Mouse (Mus musculus) heart, embryonic 13.5 days (tissue): ENCODE results near the gene Ccdc191. TPM values are rescaled to one million over a fixed set of nuclear protein-coding genes. Genes with fewer than 3 reads are reported as not detected.

ENCODE experiments used
- ATAC-seq: fragments of 200-750 bp; cut with Nextera tagmentation; 2 replicates; pipeline ENCODE4 v1.8.0; 2017; ENCODE audit warnings: moderate TSS enrichment; ENCODE audit not compliant: insufficient number of reproducible peaks, low FRiP score, low TSS enrichment; ENCODE audit errors: extremely low read depth
- H3K27ac ChIP-seq: fragments of 300-500 bp; sonication (generic); replicated peaks from 2 replicates; pipeline ENCODE4 v1.5.1; 2015; ENCODE audit warnings: moderate library complexity, mild to moderate bottlenecking, inconsistent platforms
- H3K27me3 ChIP-seq: fragments of 300-500 bp; sonication (generic); replicated peaks from 2 replicates; pipeline ENCODE4 v1.6.1; 2015; ENCODE audit warnings: mild to moderate bottlenecking, inconsistent platforms
- H3K36me3 ChIP-seq: fragments of 300-500 bp; sonication (generic); 2 replicates; pipeline ENCODE4 v1.6.1; 2015; ENCODE audit warnings: mild to moderate bottlenecking, inconsistent platforms
- H3K4me1 ChIP-seq: fragments of 300-500 bp; sonication (generic); 2 replicates; pipeline ENCODE4 v1.6.1; 2015; ENCODE audit warnings: inconsistent platforms
- H3K4me2 ChIP-seq: fragments of 300-500 bp; sonication (generic); 2 replicates; pipeline ENCODE4 v1.6.1; 2015; ENCODE audit warnings: inconsistent platforms, mild to moderate bottlenecking, moderate library complexity
- H3K4me3 ChIP-seq: fragments of 300-500 bp; sonication (generic); 2 replicates; pipeline ENCODE4 v1.5.1; 2015; ENCODE audit warnings: moderate library complexity, mild to moderate bottlenecking, inconsistent platforms
- H3K9ac ChIP-seq: fragments of 300-500 bp; sonication (generic); 2 replicates; pipeline ENCODE4 v1.6.1; 2015; ENCODE audit warnings: inconsistent platforms, mild to moderate bottlenecking, moderate library complexity
- H3K9me3 ChIP-seq: fragments of 300-500 bp; sonication (generic); 2 replicates; pipeline ENCODE4 v1.6.1; 2016; ENCODE audit warnings: inconsistent platforms
- WGBS: fragments of 180-500 bp; shearing (Covaris S2); methylation state at CpG from one replicate; pipeline ENCODE4 v1.1.7; 2015; ENCODE audit warnings: mixed read lengths; 5-methylcytosine and 5-hydroxymethylcytosine counted together
- polyA plus RNA-seq: library from polyadenylated mRNA; unstranded; fragments of >200 nt; fragmentation: Nextera tagmentation; extraction: Ambion mirVana; gene quantifications from 2 replicates; pipeline ENCODE4 v1.2.1, GENCODE M21; 2015

The Ccdc191 gene
- polyA plus RNA-seq, 1 experiment from 2014 or later: 7.3 TPM

- 88% methylated on average over 3 of the region's 3 CpGs for WGBS
- no peaks in the 10 kb centered on the region for H3K4me1 ChIP-seq
- H3K9me3 ChIP-seq: no peaks in the 10 kb centered on the region
- no peak overlapping the region for H3K9ac ChIP-seq
- H3K27ac ChIP-seq: no peak overlapping the region
- no peak overlapping the region for H3K4me3 ChIP-seq
- no peak for ATAC-seq
- H3K4me2 ChIP-seq: no peak overlapping the region
- H3K27me3 ChIP-seq: no peaks in the 10 kb centered on the region
- H3K36me3 ChIP-seq: no peaks in the 10 kb centered on the region
These were observed 41.9 kb downstream of the Ccdc191 start for GRCm38 (mm10) chr16:43931502-43931901.

DNA sequence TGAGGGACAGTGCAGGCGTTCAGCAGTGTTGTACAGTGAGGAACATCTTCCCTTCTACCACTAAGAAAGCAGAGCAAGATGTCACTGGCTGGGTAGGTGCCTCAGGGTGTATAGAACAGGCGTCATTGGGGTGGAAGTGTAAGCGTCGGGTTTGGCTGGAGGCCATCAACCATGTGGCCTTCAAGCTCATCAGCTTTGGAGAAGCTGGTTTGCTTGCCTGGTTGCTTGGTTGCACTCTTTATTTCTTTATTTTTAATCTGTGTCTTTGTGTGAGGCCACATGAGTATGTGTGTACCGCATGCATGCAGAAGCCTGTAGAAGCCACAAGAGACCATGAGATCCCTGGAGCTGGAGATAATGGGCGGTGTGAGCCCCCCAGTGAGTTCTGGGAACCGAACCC is 42.7 kb downstream of the Ccdc191 start:
- Histone ChIP-seq H3K4me2 (no peak overlapping the region), H3K36me3 (no peaks in the 10 kb centered on the region), H3K9ac (no peak overlapping the region), H3K4me1 (no peaks in the 10 kb centered on the region), H3K4me3 (no peak overlapping the region), H3K27me3 (no peaks in the 10 kb centered on the region), H3K27ac (no peak overlapping the region), H3K9me3 (no peaks in the 10 kb centered on the region)
- 78% methylated on average over 7 of the region's 7 CpGs for WGBS
- no peak for ATAC-seq

DNA sequence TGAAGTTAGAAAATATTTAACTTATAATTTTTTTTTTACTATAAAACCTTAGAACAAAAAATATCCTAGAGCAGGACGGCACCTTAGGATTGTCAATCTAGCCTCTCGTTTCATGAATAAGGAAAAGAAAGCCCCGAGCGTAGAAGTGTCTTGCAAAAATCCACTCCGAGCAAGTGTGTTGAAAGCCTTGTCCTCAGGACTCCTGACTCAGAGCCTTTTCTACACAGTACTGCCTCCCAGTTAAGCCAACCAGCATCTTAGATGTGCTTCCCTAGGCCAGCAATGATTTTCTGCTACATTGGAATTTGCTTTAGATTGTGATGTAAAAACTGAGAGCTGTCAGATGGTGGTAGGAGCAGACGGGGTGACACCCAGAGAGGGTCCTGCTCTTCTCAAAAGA is 43.4 kb downstream of the Ccdc191 start:
- Histone ChIP-seq H3K9ac (no peak overlapping the region), H3K4me2 (no peak overlapping the region), H3K4me3 (no peak overlapping the region), H3K36me3 (no peaks in the 10 kb centered on the region), H3K4me1 (no peaks in the 10 kb centered on the region), H3K27ac (no peak overlapping the region), H3K27me3 (no peaks in the 10 kb centered on the region), H3K9me3 (no peaks in the 10 kb centered on the region)
- ATAC-seq: no peak
- 70% methylated on average over 6 of the region's 6 CpGs for WGBS

DNA sequence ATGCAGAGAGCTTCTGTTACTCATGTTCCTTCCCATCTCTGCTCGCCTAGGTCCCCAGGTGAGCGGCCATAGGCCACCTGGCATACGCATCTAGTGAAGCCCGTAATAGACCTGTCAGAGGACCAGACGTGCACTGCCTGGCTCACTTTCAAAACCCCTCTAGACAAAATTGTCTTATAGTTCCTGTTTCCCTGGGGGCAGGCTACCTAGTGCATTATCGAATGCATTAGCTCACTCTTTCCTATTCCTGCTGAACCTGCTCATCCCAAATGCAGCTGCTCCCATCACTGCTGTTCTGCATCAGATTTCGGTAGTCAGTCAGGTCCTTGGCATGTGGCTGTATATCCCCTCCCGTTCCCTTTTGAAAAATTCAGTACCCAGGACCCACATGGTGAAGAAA is 45.3 kb downstream of the Ccdc191 start:
- no peak overlapping the region for H3K4me2 ChIP-seq
- 79% methylated on average over 8 of the region's 8 CpGs for WGBS
- no peak overlapping the region for H3K9ac ChIP-seq
- no peaks in the 10 kb centered on the region for H3K9me3 ChIP-seq
- no peak for ATAC-seq
- H3K27me3 ChIP-seq: no peaks in the 10 kb centered on the region
- no peak overlapping the region for H3K27ac ChIP-seq
- no peak overlapping the region for H3K4me3 ChIP-seq
- H3K36me3 ChIP-seq: no peaks in the 10 kb centered on the region
- H3K4me1 ChIP-seq: no peaks in the 10 kb centered on the region

- Histone ChIP-seq H3K9ac (no peak overlapping the region), H3K9me3 (no peaks in the 10 kb centered on the region), H3K4me2 (no peak overlapping the region), H3K4me1 (no peaks in the 10 kb centered on the region), H3K36me3 (no peaks in the 10 kb centered on the region), H3K27me3 (no peaks in the 10 kb centered on the region), H3K27ac (no peak overlapping the region), H3K4me3 (no peak overlapping the region)
- ATAC-seq: no peak
- 56% methylated on average over 3 of the region's 3 CpGs for WGBS
These were observed 45.8 kb downstream of the Ccdc191 start for GRCm38 (mm10) chr16:43935367-43935766.

DNA sequence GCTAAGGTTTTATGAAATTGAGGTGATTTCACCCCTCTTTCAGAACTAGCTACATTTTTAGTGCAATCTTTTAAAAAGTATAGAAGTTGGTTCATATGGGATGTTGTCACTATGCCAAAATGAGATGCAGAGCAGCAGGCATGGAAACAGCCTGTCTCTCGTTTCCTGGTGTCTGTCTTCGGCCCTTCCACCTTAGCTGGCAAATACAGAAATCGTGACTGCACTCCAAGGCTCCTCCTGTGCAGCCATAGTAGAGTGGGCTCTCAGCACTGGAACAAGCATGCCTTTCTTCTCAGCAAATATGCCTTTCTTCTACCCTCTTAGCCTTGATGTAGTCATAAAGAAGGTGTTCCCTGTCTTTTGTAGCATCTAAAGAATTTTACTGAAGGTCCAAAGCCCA is 46.3 kb downstream of the Ccdc191 start:
- no peak for ATAC-seq
- 53% methylated on average over 3 of the region's 3 CpGs for WGBS

DNA sequence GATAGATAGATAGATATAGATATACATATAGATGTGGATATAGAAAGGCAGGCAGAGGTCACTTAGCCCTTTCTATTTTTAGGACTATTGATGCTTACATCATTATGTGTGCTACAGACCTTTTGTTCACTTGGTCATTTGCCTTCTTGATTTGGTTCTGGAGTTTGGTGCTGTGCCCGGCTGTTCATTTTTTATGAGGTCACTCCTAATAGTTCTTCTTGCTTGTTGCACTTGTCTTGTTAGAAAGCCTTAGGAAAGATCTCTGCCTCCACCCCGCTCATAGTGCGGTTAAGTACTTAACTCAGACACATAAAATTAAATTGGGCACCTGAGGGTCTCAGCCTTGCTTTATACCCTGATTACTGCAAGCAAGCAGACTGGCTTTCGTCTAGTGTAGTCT is 51.2 kb downstream of the Ccdc191 start:
- H3K4me3 ChIP-seq: no peak overlapping the region
- 86% methylated on average over 4 of the region's 4 CpGs for WGBS

More for the DNA sequence above, 46.3 kb downstream of the Ccdc191 start:
- Histone ChIP-seq H3K4me2 (no peak overlapping the region), H3K36me3 (no peaks in the 10 kb centered on the region), H3K27ac (no peak overlapping the region), H3K4me1 (no peaks in the 10 kb centered on the region), H3K9me3 (no peaks in the 10 kb centered on the region), H3K9ac (no peak overlapping the region), H3K27me3 (no peaks in the 10 kb centered on the region), H3K4me3 (no peak overlapping the region)

GRCm38 (mm10) chr16:43945351-43945750 is 55.8 kb downstream of the Ccdc191 start:
- no peaks in the 10 kb centered on the region for H3K4me1 ChIP-seq
- no peaks in the 10 kb centered on the region for H3K27me3 ChIP-seq
- H3K4me2 ChIP-seq: no peak overlapping the region
- WGBS: 75% methylated on average over 3 of the region's 3 CpGs
- no peaks in the 10 kb centered on the region for H3K9me3 ChIP-seq
- H3K27ac ChIP-seq: no peak overlapping the region
- no peak for ATAC-seq
- no peaks in the 10 kb centered on the region for H3K36me3 ChIP-seq
- H3K4me3 ChIP-seq: no peak overlapping the region
- H3K9ac ChIP-seq: no peak overlapping the region

More for the DNA sequence above, 51.2 kb downstream of the Ccdc191 start:
- no peaks in the 10 kb centered on the region for H3K27me3 ChIP-seq
- H3K4me1 ChIP-seq: no peaks in the 10 kb centered on the region
- no peak for ATAC-seq
- H3K9me3 ChIP-seq: no peaks in the 10 kb centered on the region
- no peak overlapping the region for H3K4me2 ChIP-seq
- H3K27ac ChIP-seq: no peak overlapping the region
- H3K36me3 ChIP-seq: no peaks in the 10 kb centered on the region
- H3K9ac ChIP-seq: no peak overlapping the region

DNA sequence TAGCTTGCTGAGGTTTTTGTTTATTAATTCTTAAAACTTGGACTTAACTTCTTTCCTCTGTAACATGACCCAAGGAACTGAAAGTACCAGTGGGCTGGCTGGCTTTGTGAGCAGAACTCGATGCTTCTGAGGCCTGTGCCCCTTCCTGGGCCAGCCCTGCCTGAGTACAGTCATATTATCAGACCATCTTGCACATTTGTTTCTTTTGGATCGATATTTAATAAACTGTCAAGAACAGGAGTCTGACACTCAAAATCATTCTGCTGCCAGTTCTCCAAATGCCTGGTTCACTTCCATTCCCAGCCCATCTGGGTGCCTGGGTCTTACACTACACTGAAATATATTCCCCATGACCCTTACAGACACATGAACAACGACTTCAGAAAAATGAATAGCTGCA is 56.3 kb downstream of the Ccdc191 start:
- no peak overlapping the region for H3K9ac ChIP-seq
- no peaks in the 10 kb centered on the region for H3K27me3 ChIP-seq
- 64% methylated on average over 3 of the region's 3 CpGs for WGBS
- H3K4me3 ChIP-seq: no peak overlapping the region
- ATAC-seq: no peak
- H3K36me3 ChIP-seq: no peaks in the 10 kb centered on the region
- H3K4me2 ChIP-seq: no peak overlapping the region
- H3K27ac ChIP-seq: no peak overlapping the region
- H3K9me3 ChIP-seq: no peaks in the 10 kb centered on the region
- no peaks in the 10 kb centered on the region for H3K4me1 ChIP-seq

DNA sequence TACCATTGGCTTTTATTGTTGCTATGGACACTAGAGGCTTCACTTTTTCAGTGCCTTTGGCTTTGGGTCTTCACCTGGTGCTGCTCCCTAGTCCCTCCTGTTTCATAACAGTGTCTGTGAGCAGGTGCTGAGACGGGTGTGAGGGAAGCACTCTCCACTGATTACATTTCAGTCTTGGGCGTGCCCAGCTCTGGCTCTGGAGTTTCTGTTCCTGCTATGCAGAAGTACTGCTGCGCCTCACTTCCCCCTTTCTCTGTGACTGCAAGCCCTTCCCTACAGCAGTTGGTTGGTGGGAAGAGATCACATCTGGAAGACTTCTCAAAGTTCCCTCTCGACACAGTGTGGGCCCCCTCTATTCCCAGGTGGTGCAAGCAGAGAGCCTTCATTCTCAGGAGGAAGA is 62.0 kb downstream of the Ccdc191 start:
- H3K36me3 ChIP-seq: no peaks in the 10 kb centered on the region
- 60% methylated on average over 4 of the region's 4 CpGs for WGBS
- H3K4me3 ChIP-seq: no peak overlapping the region
- H3K9me3 ChIP-seq: no peaks in the 10 kb centered on the region
- no peak for ATAC-seq
- H3K9ac ChIP-seq: no peak overlapping the region
- no peaks in the 10 kb centered on the region for H3K4me1 ChIP-seq
- no peak overlapping the region for H3K4me2 ChIP-seq
- no peaks in the 10 kb centered on the region for H3K27me3 ChIP-seq
- H3K27ac ChIP-seq: no peak overlapping the region

GRCm38 (mm10) chr16:43954913-43955312 is 65.3 kb downstream of the Ccdc191 start:
- 54% methylated on average over 6 of the region's 6 CpGs for WGBS
- no peak overlapping the region for H3K27ac ChIP-seq
- no peaks in the 10 kb centered on the region for H3K9me3 ChIP-seq
- no peaks in the 10 kb centered on the region for H3K27me3 ChIP-seq
- peaks cover 8% of the 10 kb centered on the region for H3K36me3 ChIP-seq
- H3K4me2 ChIP-seq: no peak overlapping the region
- H3K4me3 ChIP-seq: no peak overlapping the region
- no peaks in the 10 kb centered on the region for H3K4me1 ChIP-seq
- ATAC-seq: no peak
- no peak overlapping the region for H3K9ac ChIP-seq

- no peaks in the 10 kb centered on the region for H3K9me3 ChIP-seq
- no peaks in the 10 kb centered on the region for H3K4me1 ChIP-seq
- no peak overlapping the region for H3K4me3 ChIP-seq
- peaks cover 8% of the 10 kb centered on the region for H3K36me3 ChIP-seq
- no peak for ATAC-seq
- H3K9ac ChIP-seq: no peak overlapping the region
- no peaks in the 10 kb centered on the region for H3K27me3 ChIP-seq
- 85% methylated on average over 4 of the region's 4 CpGs for WGBS
- H3K27ac ChIP-seq: no peak overlapping the region
- H3K4me2 ChIP-seq: no peak overlapping the region
These were observed 68.4 kb downstream of the Ccdc191 start for GRCm38 (mm10) chr16:43958038-43958437.
